Mouse (Mus musculus) layer of hippocampus, adult 11-12 months (tissue): ENCODE data around the gene Prkch.

ENCODE experiments used
- DNase-seq: peaks from one replicate; pipeline ENCODE4 v3.0.0; 2022; ENCODE audit warnings: low spot score

Gene Prkch

GRCm38 (mm10) chr12:73756527-73756926, 171.9 kb downstream of the Prkch start:
- DNase-seq = no peak

GRCm38 (mm10) chr12:73762001-73762400, 177.4 kb downstream of the Prkch start:
- no peak for DNase-seq

GRCm38 (mm10) chr12:73762762-73763161, 178.2 kb downstream of the Prkch start:
- no peak for DNase-seq

DNA sequence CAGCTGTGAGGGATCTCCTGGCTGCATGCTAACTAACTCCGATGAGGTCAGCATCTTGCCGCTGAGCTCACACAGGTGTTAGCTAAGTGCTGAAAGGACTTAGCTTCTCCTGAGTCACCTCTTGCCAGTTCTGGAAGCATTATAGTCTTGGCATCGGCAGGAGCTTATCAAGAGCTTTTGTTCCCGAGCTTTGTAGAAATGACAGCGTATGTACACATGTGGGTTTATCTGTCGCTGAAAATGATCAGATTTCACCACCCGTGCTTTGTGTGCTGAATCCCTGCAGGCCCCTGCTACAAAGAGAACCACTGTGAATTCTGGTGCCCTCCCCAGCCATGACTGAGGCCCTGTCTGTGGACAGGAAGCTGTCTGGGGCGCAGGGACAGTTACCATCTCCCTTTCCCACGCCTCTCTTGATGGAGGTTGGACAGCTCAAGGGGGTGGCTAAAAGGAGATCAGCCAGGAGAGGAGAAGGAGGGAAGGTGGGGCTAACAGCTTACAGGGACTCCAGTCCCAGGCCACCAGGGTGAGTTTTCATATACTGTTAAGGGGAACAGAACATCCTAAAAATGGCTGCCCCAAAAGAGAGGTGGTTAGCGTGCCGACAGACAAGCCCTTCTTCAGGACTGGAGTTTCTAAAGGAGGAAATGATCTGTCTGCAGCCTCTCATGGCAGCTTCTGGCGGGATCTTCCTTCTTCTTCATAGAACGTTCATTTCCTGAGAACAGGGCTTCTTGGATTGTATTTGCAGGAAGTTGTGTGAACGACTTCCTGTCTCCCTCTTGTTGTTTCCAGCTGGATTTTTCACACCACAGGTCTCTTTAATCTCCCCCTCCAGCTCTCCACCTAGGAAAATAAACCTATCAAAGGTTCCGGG, 180.3 kb downstream of the Prkch start:
- DNase-seq = no peak

DNA sequence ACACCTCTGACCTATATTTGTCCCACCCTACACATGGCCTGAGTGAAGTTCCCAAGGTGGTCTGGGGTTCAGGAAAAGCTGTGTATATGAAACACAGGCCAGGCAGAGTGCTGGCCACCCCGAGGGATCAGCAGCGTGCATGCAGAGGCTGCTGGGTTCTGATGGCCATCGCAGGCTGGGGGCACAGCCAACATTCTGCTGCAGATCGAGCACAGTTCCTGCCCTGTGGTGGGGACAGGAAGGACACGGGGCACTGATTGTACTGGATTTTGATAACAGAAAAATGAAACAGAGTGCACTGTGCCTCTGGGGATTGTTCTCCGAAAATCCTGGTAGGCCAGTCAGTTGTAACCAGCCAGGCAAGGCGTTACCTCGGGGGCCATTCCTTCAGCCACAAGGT, 181.6 kb downstream of the Prkch start:
- no peak for DNase-seq

- no peak for DNase-seq
These were observed 184.2 kb downstream of the Prkch start for GRCm38 (mm10) chr12:73768788-73769187.

DNA sequence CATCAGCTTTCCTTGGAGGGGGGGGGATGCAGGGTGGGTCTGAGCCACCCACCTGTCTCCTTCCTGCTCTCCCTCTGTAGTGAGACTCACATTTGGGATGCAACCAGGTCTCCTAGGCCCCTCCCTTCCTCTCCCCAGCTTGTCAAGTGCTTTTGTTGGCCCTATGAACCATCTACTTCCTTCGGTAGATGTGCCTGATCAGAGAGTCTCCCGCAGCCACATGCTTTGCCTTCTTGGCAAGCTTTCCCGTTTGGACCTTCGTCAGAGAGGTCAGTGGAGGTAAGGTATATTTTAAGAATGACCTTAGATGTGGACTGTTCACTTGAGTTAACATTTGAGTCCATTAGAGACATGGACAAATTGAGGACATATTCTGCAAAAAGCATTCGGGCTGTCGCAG, 184.9 kb downstream of the Prkch start:
- no peak for DNase-seq

DNA sequence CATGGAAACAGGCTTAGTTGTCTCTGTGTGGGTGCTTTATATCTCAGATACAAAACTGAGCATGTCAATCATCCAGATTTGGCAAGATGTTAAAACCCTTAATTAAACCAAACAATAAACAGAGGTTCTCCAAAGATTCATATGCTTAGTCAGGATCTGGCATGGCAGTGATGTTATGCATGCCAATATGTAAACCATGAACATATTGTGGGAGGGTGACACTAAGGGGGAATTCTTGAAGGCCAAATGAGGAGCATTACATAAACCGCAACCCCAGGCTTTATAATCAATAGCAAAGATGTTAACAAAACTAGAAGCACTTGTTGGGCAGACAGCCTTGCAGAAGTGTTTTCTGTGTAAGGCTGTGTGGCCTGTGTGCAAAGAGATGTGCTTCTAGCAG, 186.2 kb downstream of the Prkch start:
- no peak for DNase-seq

- DNase-seq = no peak
These were observed 190.3 kb downstream of the Prkch start for GRCm38 (mm10) chr12:73774793-73775385.

DNA sequence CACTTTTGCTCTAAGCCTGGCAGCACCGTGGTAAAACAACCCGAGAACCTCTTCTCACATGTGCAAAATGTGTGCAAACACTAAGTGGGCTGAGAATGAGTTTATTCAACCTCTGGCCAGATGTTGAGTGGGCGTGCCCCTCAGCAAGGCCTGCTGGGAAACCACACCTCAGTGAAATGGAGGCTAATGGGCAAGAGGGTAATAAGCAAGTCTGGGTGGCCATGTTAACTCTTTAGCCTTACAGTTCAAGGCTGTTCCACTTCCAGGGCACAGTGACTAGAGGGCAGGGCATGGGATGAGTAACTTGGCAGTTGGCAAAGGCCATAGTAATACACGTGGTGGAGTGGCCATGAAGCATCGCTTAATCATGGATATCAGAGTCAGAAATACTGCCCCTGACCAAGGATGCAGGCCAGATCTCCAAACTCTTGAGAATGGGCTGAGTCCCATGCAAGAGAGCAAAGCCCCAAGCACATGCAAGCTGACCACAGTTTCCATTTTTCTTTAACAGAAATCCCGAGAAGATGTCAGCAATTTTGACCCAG, 191.9 kb downstream of the Prkch start:
- DNase-seq = no peak

- DNase-seq = no peak
These were observed 193.1 kb downstream of the Prkch start for GRCm38 (mm10) chr12:73777673-73778072.

- peak; percentile 62 for DNase-seq
These were observed 195.0 kb downstream of the Prkch start for GRCm38 (mm10) chr12:73779332-73780231.

DNA sequence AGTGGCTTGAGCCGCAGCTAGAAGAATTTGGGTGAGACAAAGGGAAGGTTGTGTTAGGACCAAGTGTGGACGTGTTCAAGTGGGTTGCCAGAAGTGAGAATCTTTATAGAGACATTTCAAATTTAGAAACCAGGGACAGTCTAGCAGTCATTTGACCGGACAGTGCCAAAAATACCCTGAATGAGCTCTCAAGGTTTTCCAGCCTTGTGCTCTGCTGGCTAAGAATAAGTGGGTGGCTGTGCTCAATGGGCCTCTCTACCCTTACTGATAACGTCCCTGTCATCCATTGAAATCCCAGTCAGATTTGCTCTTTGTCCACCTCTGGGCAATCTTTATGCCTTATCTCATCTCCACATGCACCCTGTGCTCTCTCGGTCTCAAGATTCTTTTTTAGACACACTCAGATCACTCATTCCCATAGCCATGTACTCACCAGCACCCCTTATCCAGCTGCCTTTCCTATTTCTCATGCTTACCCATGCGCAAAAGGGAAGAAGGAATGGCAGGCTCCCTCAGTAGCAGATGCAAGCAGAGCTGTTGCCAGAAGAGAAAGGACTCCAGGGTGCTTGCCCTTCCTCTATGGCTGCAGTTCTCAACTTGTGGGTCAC, 196.9 kb downstream of the Prkch start:
- peak; percentile 24 for DNase-seq

GRCm38 (mm10) chr12:73786909-73787308, 202.3 kb downstream of the Prkch start:
- peak; percentile 57 for DNase-seq

- DNase-seq = no peak
These were observed 204.3 kb downstream of the Prkch start for GRCm38 (mm10) chr12:73788850-73789249.

GRCm38 (mm10) chr12:73790571-73791108, 206.0 kb downstream of the Prkch start:
- no peak for DNase-seq

DNA sequence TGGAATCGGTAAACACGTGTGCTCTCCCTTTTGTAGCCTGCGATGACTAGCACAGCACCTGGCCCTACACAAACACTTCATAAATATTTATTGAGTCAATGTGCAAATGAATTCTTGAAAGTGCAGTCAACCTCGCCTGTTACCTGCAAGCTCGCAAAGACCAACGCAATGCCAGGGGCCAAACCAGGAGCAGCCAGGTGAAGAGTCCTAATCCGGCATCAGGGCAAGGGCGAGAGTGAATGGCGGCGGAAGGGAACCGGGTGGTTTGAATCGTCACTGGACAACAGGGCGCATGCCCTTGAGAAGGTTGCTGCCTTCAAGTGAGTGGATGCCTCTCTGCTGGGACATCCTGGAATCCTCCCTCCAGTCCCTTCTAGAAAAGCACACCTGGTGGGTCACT, 208.6 kb downstream of the Prkch start:
- no peak for DNase-seq

- no peak for DNase-seq
These were observed 209.1 kb downstream of the Prkch start for GRCm38 (mm10) chr12:73793744-73794143.

DNA sequence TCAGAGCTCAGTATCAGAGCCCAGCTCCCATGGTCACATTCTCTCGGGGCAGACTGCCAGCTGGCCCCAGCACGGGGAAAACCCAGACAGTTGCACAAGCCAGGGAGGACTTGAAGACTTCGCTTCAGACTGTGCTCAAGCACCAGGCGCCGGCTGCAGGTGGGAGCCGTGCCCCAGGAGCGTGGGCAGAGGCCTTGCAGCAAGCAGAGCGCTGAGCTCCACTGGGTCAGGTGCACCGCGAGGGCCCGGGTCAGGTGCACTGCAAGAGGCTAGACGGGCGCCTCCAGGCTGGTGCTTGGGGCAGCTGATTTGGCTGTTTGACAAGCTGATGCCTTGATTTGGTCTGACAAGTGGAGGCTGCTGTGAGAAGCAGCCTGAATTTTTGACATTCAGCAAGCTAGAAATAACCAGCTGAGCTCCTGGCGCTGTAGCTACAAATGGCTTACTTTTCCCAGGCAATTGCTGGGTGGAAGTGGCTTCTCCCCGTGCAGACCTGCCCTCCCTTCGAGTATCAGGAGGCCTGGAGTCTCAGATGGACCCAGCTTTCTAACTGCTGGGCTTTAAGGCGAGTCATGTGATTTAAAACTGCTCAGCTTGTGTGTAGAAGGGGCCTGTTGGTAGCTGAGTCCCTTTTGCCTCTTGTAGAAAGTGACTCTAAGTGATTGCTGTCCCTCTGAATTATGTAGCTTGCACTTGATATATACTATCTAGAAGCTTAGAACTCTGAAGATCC, 209.7 kb downstream of the Prkch start:
- peak; percentile 73 for DNase-seq

GRCm38 (mm10) chr12:73799671-73800070, 215.1 kb downstream of the Prkch start:
- DNase-seq = no peak

- no peak for DNase-seq
These were observed 216.3 kb downstream of the Prkch start for GRCm38 (mm10) chr12:73800886-73801285.
